Mouse (Mus musculus) hindbrain, postnatal 0 days (tissue): ENCODE data around the gene Pde4b. TPM values are rescaled to one million over a fixed set of nuclear protein-coding genes. Genes with fewer than 3 reads are reported as not detected.

Source experiments
- ATAC-seq: fragments of 200-750 bp; cut with Nextera tagmentation; 2 replicates; pipeline ENCODE4 v1.8.0; 2017; ENCODE audit warnings: mild to moderate bottlenecking, moderate TSS enrichment, moderate library complexity
- DNase-seq: peaks from one replicate; pipeline ENCODE4 v3.0.0-alpha.2; 2015; ENCODE audit warnings: low spot score
- H3K27ac ChIP-seq: fragments of 300-500 bp; sonication (generic); 2 replicates; pipeline ENCODE4 v1.5.1; 2014; ENCODE audit warnings: mild to moderate bottlenecking
- H3K27me3 ChIP-seq: fragments of 300-500 bp; sonication (generic); 2 replicates; pipeline ENCODE4 v1.6.1; 2014; ENCODE audit warnings: low read length, mixed read lengths; ENCODE audit not compliant: insufficient read depth
- H3K36me3 ChIP-seq: fragments of 300-500 bp; sonication (generic); 2 replicates; pipeline ENCODE4 v1.6.1; 2014; ENCODE audit warnings: low read length, mixed read lengths; ENCODE audit not compliant: insufficient read depth
- H3K4me1 ChIP-seq: fragments of 300-500 bp; sonication (generic); 2 replicates; pipeline ENCODE4 v1.6.1; 2014; ENCODE audit warnings: antibody characterized with exemption, low read length, mixed read lengths; ENCODE audit not compliant: insufficient read depth
- H3K4me2 ChIP-seq: fragments of 300-500 bp; sonication (generic); 2 replicates; pipeline ENCODE4 v1.6.1; 2014; ENCODE audit warnings: low read depth, mild to moderate bottlenecking, low read length, moderate library complexity, mixed read lengths
- H3K4me3 ChIP-seq: fragments of 300-500 bp; sonication (generic); 2 replicates; pipeline ENCODE4 v1.5.1; 2014; ENCODE audit warnings: low read length
- H3K9ac ChIP-seq: fragments of 300-500 bp; sonication (generic); replicated peaks from 2 replicates; pipeline ENCODE4 v1.6.1; 2014; ENCODE audit warnings: mild to moderate bottlenecking, low read length, moderate library complexity, mixed read lengths
- H3K9me3 ChIP-seq: fragments of 300-500 bp; sonication (generic); 2 replicates; pipeline ENCODE4 v1.6.1; 2016; ENCODE audit warnings: low read length, mixed read lengths
- CTCF ChIP-seq: IDR thresholded peaks from 2 replicates; pipeline ENCODE4 v1.5.1; 2016; ENCODE audit warnings: antibody characterized with exemption, control low read depth, low read depth
- WGBS: fragments of 180-500 bp; shearing (Covaris S2); extraction: QIAGEN DNeasy Blood & Tissue Kit; methylation state at CpG from one replicate; pipeline ENCODE4 v1.1.7; 2014; 5-methylcytosine and 5-hydroxymethylcytosine counted together
- polyA plus RNA-seq: library from polyadenylated mRNA; unstranded; fragments of >200 nt; fragmentation: Nextera tagmentation; extraction: Ambion mirVana; gene quantifications from 2 replicates; pipeline ENCODE4 v1.2.1, GENCODE M21; 2015
- total RNA-seq: library from RNA; depleted of rRNA; stranded (reverse); fragments of >200 nt; gene quantifications from 2 replicates; pipeline ENCODE4 v1.2.3, GENCODE M21; 2014

Gene Pde4b
- total and polyA plus RNA-seq, 2 experiments from 2014 or later: 46.8 to 62.5 TPM

DNA sequence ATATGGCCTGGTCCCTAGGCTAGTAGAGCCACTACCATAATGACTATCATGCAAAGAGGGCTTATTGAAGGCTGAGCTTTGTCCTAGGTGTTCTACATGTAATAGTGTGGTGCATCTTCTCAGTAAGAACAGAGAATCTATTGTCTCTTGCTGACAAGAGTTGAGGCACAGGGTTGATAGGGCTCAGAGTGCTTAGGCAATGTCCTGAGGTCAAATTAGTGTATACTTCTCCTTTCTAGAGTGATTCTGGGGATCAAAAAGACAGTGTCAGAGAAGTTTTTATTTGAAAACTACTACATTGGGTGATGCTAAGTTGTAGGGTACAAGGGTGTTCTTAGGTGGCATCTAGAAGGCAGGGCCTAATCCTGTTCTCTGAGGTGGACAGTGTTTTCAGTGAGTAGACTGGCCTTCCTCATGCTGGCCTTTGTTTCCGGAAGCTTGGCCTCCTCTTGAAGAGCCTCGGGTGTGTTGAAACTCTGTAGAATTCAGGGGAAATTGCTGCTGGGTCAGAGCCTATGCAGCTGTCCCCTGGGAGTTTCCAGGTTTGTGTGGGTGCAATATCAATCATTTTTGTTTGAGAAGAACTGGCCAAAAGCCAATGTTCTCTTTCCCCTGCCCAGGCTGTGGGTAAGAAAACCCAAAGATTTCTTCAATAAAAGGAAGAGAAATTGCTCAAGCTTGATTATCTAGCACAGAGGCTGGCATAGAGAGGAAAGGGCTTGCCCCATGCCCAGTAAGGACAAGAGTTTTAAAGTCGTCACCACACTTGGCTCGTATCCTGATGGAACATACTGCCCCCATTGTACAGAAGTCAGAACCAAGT, 536.7 kb downstream of the Pde4b start:
- 63% methylated on average over 4 of the region's 4 CpGs for WGBS
- H3K27ac ChIP-seq: no peak overlapping the region
- H3K4me2 ChIP-seq: no peak overlapping the region
- no peaks in the 10 kb centered on the region; the same call in 1 of the 2 replicates for H3K4me1 ChIP-seq
- H3K4me3 ChIP-seq: no peak overlapping the region
- TF ChIP-seq CTCF: no peak
- no peaks in the 10 kb centered on the region for H3K27me3 ChIP-seq
- ATAC-seq (no peak), DNase-seq (no peak)
- no peaks in the 10 kb centered on the region for H3K9me3 ChIP-seq
- no peaks in the 10 kb centered on the region for H3K36me3 ChIP-seq
- no peak overlapping the region for H3K9ac ChIP-seq

DNA sequence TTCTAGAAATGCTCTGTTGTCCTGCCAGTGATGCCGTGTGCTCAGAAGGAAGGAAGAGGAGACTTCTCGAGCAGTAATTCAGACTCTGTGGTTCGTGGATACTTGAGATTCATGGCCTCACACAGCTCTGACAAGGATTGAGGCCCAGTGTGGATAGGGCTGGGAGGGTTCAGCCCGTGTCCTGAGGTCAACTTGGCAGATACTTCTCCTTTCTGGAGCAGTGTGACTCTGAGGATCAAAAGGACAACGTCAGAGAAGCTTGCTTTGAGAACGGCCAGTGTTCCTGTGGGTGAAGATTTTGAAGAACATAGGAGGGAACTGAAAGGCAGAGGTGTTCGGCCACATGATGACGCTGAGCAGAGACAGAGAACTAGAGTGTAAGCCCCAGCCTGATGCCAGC, 537.6 kb downstream of the Pde4b start:
- Histone ChIP-seq H3K27ac (no peak overlapping the region), H3K4me2 (no peak overlapping the region), H3K9me3 (no peaks in the 10 kb centered on the region), H3K27me3 (no peaks in the 10 kb centered on the region), H3K4me1 (no peaks in the 10 kb centered on the region; the same call in 1 of the 2 replicates), H3K9ac (no peak overlapping the region), H3K4me3 (no peak overlapping the region), H3K36me3 (no peaks in the 10 kb centered on the region)
- 72% methylated on average over 8 of the region's 8 CpGs for WGBS
- ATAC-seq (no peak), DNase-seq (no peak)
- TF ChIP-seq CTCF: no peak

DNA sequence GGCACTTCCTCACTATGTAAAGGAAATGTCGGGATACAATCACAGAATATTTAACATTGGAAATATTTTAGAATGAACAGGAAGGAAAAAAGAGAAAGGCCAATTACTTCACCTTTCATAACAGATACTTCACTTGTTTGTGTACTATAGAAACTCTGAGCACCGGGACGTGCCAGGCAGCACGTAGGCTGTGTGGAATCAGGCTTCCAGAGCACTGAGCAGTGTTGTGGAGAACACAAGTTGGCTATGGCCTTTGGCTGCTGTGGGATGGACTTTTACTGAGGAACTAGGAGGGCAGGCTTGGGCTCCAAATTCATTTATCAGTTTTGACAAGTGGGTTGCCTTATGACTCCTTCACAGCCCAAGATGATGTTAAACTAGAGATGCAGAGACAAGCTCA, 540.5 kb downstream of the Pde4b start:
- Histone ChIP-seq H3K27ac (no peak overlapping the region), H3K9ac (no peak overlapping the region), H3K4me1 (no peaks in the 10 kb centered on the region; the same call in 1 of the 2 replicates), H3K27me3 (no peaks in the 10 kb centered on the region), H3K9me3 (no peaks in the 10 kb centered on the region), H3K4me2 (no peak overlapping the region), H3K4me3 (no peak overlapping the region), H3K36me3 (no peaks in the 10 kb centered on the region)
- TF ChIP-seq CTCF: no peak
- WGBS: 86% methylated on average over 4 of the region's 4 CpGs
- ATAC-seq (no peak), DNase-seq (no peak)

DNA sequence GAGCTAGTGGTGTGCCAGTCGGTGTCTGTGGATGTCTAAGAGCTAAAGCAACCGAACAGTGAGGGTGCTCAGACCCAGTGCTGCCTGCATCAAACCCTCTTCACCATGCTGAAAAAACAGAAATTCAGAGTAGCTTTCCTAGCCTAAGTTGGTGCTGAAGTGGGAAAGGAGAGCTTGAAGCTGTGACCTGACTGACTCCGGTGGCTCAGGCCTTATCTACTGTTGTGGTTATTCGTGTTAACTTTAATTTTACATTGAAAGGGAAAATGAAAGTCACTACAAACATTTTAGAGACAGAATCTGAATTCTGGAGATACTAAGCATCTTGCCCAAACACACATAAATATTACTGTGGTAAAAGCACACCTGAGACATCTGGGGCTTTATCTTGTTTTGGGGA, 542.3 kb downstream of the Pde4b start:
- TF ChIP-seq CTCF: no peak
- WGBS: 91% methylated on average over 4 of the region's 4 CpGs
- H3K27ac ChIP-seq: no peak overlapping the region
- H3K4me3 ChIP-seq: no peak overlapping the region
- DNase-seq: no peak
- H3K36me3 ChIP-seq: no peaks in the 10 kb centered on the region
- no peaks in the 10 kb centered on the region for H3K9me3 ChIP-seq
- no peaks in the 10 kb centered on the region for H3K27me3 ChIP-seq
- no peak overlapping the region for H3K4me2 ChIP-seq
- H3K4me1 ChIP-seq: no peaks in the 10 kb centered on the region
- H3K9ac ChIP-seq: no peak overlapping the region
- ATAC-seq: no peak

DNA sequence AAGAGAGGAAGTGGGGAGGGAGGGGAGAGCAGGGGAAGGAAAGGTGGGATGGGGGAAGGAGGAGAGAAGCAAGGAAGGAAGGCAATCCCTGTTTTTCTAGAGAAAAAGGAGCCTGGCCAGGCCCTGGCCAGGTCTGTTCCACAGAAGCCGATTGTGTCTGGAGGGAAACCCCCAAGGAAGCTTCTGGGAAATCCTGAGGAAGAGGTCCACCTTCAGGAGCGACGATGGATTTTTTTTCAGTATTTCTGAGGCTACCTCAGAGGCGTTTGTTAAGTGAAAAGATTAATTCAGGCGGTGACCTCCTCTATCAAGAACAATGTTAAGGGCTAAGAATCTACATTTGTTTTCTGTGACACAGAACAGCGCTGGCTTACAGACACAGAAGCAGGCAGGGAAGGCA, 542.9 kb downstream of the Pde4b start:
- no peak for ATAC-seq
- WGBS: 45% methylated on average over 6 of the region's 6 CpGs
- H3K27me3 ChIP-seq: no peaks in the 10 kb centered on the region

DNA sequence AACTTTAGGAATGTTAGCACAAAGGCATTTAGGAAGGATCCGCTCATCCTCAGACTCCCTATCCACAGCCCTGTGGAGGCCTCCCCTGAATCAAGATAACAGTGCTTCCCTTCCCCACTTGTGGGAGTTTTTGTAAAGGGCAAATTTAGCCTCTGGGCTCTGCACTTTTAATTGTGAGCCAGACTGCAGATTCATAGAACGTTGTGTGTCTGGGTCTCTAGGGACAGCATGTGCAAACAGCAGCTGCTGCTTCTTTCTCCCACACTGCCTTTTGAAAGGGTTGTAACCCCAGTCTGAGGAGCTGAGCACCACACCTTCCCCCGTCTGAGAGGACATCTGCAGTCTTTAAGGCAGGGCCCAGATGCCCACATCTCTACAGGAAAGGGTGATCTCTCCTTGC, 544.3 kb downstream of the Pde4b start:
- Histone ChIP-seq H3K9ac (no peak overlapping the region), H3K4me3 (no peak overlapping the region), H3K4me1 (no peaks in the 10 kb centered on the region), H3K27ac (no peak overlapping the region), H3K4me2 (no peak overlapping the region), H3K9me3 (no peaks in the 10 kb centered on the region), H3K27me3 (no peaks in the 10 kb centered on the region), H3K36me3 (no peaks in the 10 kb centered on the region)
- WGBS: 46% methylated on average over 3 of the region's 3 CpGs
- DNase-seq (no peak), ATAC-seq (no peak)
- no peak for TF ChIP-seq CTCF

More for the DNA sequence above, 542.9 kb downstream of the Pde4b start:
- Histone ChIP-seq H3K9me3 (no peaks in the 10 kb centered on the region), H3K9ac (no peak overlapping the region), H3K4me3 (no peak overlapping the region), H3K27ac (no peak overlapping the region), H3K4me1 (no peaks in the 10 kb centered on the region), H3K36me3 (no peaks in the 10 kb centered on the region), H3K4me2 (no peak overlapping the region)
- no peak for TF ChIP-seq CTCF
- no peak for DNase-seq

DNA sequence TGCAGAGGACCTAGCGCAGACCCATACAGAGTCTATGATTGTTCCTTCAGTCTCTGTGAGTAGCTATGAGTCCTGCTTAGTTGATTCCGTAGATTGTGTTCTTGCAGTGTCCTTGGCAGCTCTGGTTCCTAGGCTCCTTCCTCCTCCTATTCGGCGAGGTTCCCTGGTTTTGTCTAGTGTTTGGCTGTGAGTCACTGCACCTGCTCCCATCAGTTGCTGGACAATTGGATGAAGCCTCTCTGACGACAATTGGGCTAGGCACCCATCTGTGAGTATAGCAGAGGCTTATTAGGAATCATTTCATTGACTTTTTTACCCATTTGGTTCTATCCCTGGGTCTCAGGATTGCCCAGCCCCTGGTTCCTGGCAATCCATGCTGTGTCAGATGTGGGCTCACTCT, 545.9 kb downstream of the Pde4b start:
- WGBS: 80% methylated on average over 5 of the region's 5 CpGs
- Histone ChIP-seq H3K4me3 (no peak overlapping the region), H3K4me1 (no peaks in the 10 kb centered on the region), H3K9ac (no peak overlapping the region), H3K4me2 (no peak overlapping the region), H3K27ac (no peak overlapping the region), H3K27me3 (no peaks in the 10 kb centered on the region), H3K36me3 (no peaks in the 10 kb centered on the region), H3K9me3 (no peaks in the 10 kb centered on the region)
- DNase-seq (no peak), ATAC-seq (no peak)
- TF ChIP-seq CTCF: no peak
